Mouse (Mus musculus) lung, embryonic 16.5 days (tissue): ENCODE data around the gene Cask. TPM values are rescaled to one million over a fixed set of nuclear protein-coding genes. Genes with fewer than 3 reads are reported as not detected.
A peak's percentile ranks its signal among the peaks of the same experiment; 100 is the strongest.

Source experiments
- ATAC-seq: fragments of 200-750 bp; cut with Nextera tagmentation; 2 replicates; pipeline ENCODE4 v1.8.0; 2017; ENCODE audit warnings: low read depth, mild to moderate bottlenecking, moderate library complexity
- H3K27ac ChIP-seq: fragments of 300-500 bp; sonication (generic); 2 replicates; pipeline ENCODE4 v1.5.1; 2014; ENCODE audit warnings: mild to moderate bottlenecking, control low read depth, low read length
- H3K27me3 ChIP-seq: fragments of 300-500 bp; sonication (generic); 2 replicates; pipeline ENCODE4 v1.6.1; 2014; ENCODE audit warnings: low read depth, low read length, mixed read lengths; ENCODE audit not compliant: control insufficient read depth, insufficient read depth
- H3K36me3 ChIP-seq: fragments of 300-500 bp; sonication (generic); 2 replicates; pipeline ENCODE4 v1.6.1; 2014; ENCODE audit warnings: low read length; ENCODE audit not compliant: control insufficient read depth, insufficient read depth
- H3K4me1 ChIP-seq: fragments of 300-500 bp; sonication (generic); replicated peaks from 2 replicates; pipeline ENCODE4 v1.6.1; 2014; ENCODE audit warnings: low read length, mixed read lengths; ENCODE audit not compliant: control insufficient read depth, insufficient read depth
- H3K4me2 ChIP-seq: fragments of 300-500 bp; sonication (generic); 2 replicates; pipeline ENCODE4 v1.6.1; 2014; ENCODE audit warnings: low read depth, low read length, control low read depth
- H3K4me3 ChIP-seq: fragments of 300-500 bp; sonication (generic); 2 replicates; pipeline ENCODE4 v1.5.1; 2014; ENCODE audit warnings: mild to moderate bottlenecking, low read length, control low read depth
- H3K9ac ChIP-seq: fragments of 300-500 bp; sonication (generic); 2 replicates; pipeline ENCODE4 v1.6.1; 2014; ENCODE audit warnings: low read length, control low read depth
- H3K9me3 ChIP-seq: fragments of 300-500 bp; sonication (generic); 2 replicates; pipeline ENCODE4 v1.6.1; 2016; ENCODE audit warnings: low read length; ENCODE audit not compliant: control insufficient read depth
- WGBS: fragments of 180-500 bp; shearing (Covaris S2); extraction: QIAGEN DNeasy Blood & Tissue Kit; methylation state at CpG from one replicate; pipeline ENCODE4 v1.1.7; 2014; 5-methylcytosine and 5-hydroxymethylcytosine counted together
- polyA plus RNA-seq: library from polyadenylated mRNA; unstranded; fragments of >200 nt; fragmentation: Nextera tagmentation; extraction: Ambion mirVana; gene quantifications from 2 replicates; pipeline ENCODE4 v1.2.1, GENCODE M21; 2015

Gene Cask
- polyA plus RNA-seq, 1 experiment from 2014 or later, result 12.3 TPM

GRCm38 (mm10) chrX:13577647-13578046 lies 273.5 kb downstream of the Cask start:
- Histone ChIP-seq H3K36me3 (no peaks in the 10 kb centered on the region), H3K27me3 (no peaks in the 10 kb centered on the region), H3K4me2 (no peak overlapping the region), H3K4me3 (no peak overlapping the region), H3K4me1 (no peaks in the 10 kb centered on the region), H3K27ac (no peak overlapping the region), H3K9me3 (no peaks in the 10 kb centered on the region), H3K9ac (no peak overlapping the region)
- ATAC-seq, result no peak
- 54% methylated on average over 3 of the region's 3 CpGs for WGBS

- Histone ChIP-seq H3K9me3 (no peaks in the 10 kb centered on the region), H3K4me2 (no peak overlapping the region), H3K27me3 (no peaks in the 10 kb centered on the region), H3K4me3 (no peak overlapping the region), H3K27ac (no peak overlapping the region), H3K9ac (no peak overlapping the region), H3K36me3 (no peaks in the 10 kb centered on the region), H3K4me1 (no peaks in the 10 kb centered on the region)
- 43% methylated on average over 2 of the region's 2 CpGs for WGBS
- 0 out of 2 replicates have a peak, but pooled peaks have one; percentile 43 for ATAC-seq
These were observed 274.6 kb downstream of the Cask start for GRCm38 (mm10) chrX:13576606-13577005.

- H3K27me3 ChIP-seq, result no peaks in the 10 kb centered on the region
- WGBS, result 85% methylated on average over 3 of the region's 3 CpGs
- H3K4me2 ChIP-seq, result no peak overlapping the region
- H3K27ac ChIP-seq, result no peak overlapping the region
- no peak for ATAC-seq
- no peaks in the 10 kb centered on the region for H3K9me3 ChIP-seq
- H3K9ac ChIP-seq, result no peak overlapping the region
- H3K4me3 ChIP-seq, result no peak overlapping the region
- H3K36me3 ChIP-seq, result no peaks in the 10 kb centered on the region
- H3K4me1 ChIP-seq, result no peaks in the 10 kb centered on the region
These were observed 276.3 kb downstream of the Cask start for GRCm38 (mm10) chrX:13574872-13575271.

GRCm38 (mm10) chrX:13574298-13574697 lies 276.9 kb downstream of the Cask start:
- ATAC-seq, result no peak
- WGBS, result 69% methylated on average over 2 of the region's 2 CpGs

GRCm38 (mm10) chrX:13554504-13554903 lies 296.7 kb downstream of the Cask start:
- no peak overlapping the region for H3K27ac ChIP-seq
- no peaks in the 10 kb centered on the region for H3K4me1 ChIP-seq
- no peak overlapping the region for H3K4me2 ChIP-seq
- no peak overlapping the region for H3K4me3 ChIP-seq
- WGBS, result 82% methylated on average over 3 of the region's 3 CpGs
- no peaks in the 10 kb centered on the region for H3K9me3 ChIP-seq
- no peak for ATAC-seq
- H3K27me3 ChIP-seq, result no peaks in the 10 kb centered on the region; the same call in 1 of the 2 replicates
- no peak overlapping the region for H3K9ac ChIP-seq
- no peaks in the 10 kb centered on the region for H3K36me3 ChIP-seq

More at GRCm38 (mm10) chrX:13574298-13574697, 276.9 kb downstream of the Cask start:
- H3K4me1 ChIP-seq, result no peaks in the 10 kb centered on the region
- no peaks in the 10 kb centered on the region for H3K9me3 ChIP-seq
- no peak overlapping the region for H3K4me2 ChIP-seq
- H3K27me3 ChIP-seq, result no peaks in the 10 kb centered on the region
- no peaks in the 10 kb centered on the region for H3K36me3 ChIP-seq
- no peak overlapping the region for H3K4me3 ChIP-seq
- H3K27ac ChIP-seq, result no peak overlapping the region
- no peak overlapping the region for H3K9ac ChIP-seq

GRCm38 (mm10) chrX:13552288-13552687 lies 298.9 kb downstream of the Cask start:
- no peak overlapping the region for H3K4me3 ChIP-seq
- H3K4me2 ChIP-seq, result no peak overlapping the region
- no peak overlapping the region for H3K9ac ChIP-seq
- H3K9me3 ChIP-seq, result no peaks in the 10 kb centered on the region
- no peaks in the 10 kb centered on the region for H3K4me1 ChIP-seq
- no peaks in the 10 kb centered on the region for H3K36me3 ChIP-seq
- no peak for ATAC-seq
- no peak overlapping the region; the same call in 1 of the 2 replicates for H3K27ac ChIP-seq
- WGBS, result 61% methylated on average over 2 of the region's 2 CpGs
- no peaks in the 10 kb centered on the region; the same call in 1 of the 2 replicates for H3K27me3 ChIP-seq

GRCm38 (mm10) chrX:13551566-13551965 lies 299.6 kb downstream of the Cask start:
- no peaks in the 10 kb centered on the region for H3K36me3 ChIP-seq
- H3K9me3 ChIP-seq, result no peaks in the 10 kb centered on the region
- no peak overlapping the region for H3K27ac ChIP-seq
- no peaks in the 10 kb centered on the region for H3K4me1 ChIP-seq
- WGBS, result 49% methylated on average over 4 of the region's 4 CpGs
- 0 out of 2 replicates have a peak, but pooled peaks have one; percentile 20 for ATAC-seq
- H3K4me3 ChIP-seq, result no peak overlapping the region
- no peak overlapping the region for H3K4me2 ChIP-seq
- H3K9ac ChIP-seq, result no peak overlapping the region
- H3K27me3 ChIP-seq, result no peaks in the 10 kb centered on the region; the same call in 1 of the 2 replicates

- Histone ChIP-seq H3K9me3 (no peaks in the 10 kb centered on the region), H3K36me3 (no peaks in the 10 kb centered on the region), H3K4me2 (no peak overlapping the region), H3K9ac (no peak overlapping the region), H3K27ac (no peak overlapping the region), H3K4me1 (no peaks in the 10 kb centered on the region), H3K4me3 (no peak overlapping the region), H3K27me3 (no peaks in the 10 kb centered on the region; the same call in 1 of the 2 replicates)
- no peak for ATAC-seq
- 73% methylated on average over 4 of the region's 4 CpGs for WGBS
These were observed 302.1 kb downstream of the Cask start for GRCm38 (mm10) chrX:13549100-13549499.

GRCm38 (mm10) chrX:13521288-13521687 lies 329.9 kb downstream of the Cask start:
- peaks cover 2% of the 10 kb centered on the region; the same call in 1 of the 2 replicates for H3K27me3 ChIP-seq
- WGBS, result 91% methylated on average over 8 of the region's 8 CpGs
- no peak overlapping the region for H3K27ac ChIP-seq
- H3K4me3 ChIP-seq, result no peak overlapping the region
- ATAC-seq, result no peak
- H3K9me3 ChIP-seq, result no peaks in the 10 kb centered on the region
- H3K36me3 ChIP-seq, result no peaks in the 10 kb centered on the region
- H3K9ac ChIP-seq, result no peak overlapping the region
- no peaks in the 10 kb centered on the region for H3K4me1 ChIP-seq
- no peak overlapping the region for H3K4me2 ChIP-seq

GRCm38 (mm10) chrX:13520566-13520965 lies 330.6 kb downstream of the Cask start:
- no peak for ATAC-seq
- H3K27me3 ChIP-seq, result peaks cover 2% of the 10 kb centered on the region; the same call in 1 of the 2 replicates
- H3K4me1 ChIP-seq, result no peaks in the 10 kb centered on the region
- no peak overlapping the region for H3K4me2 ChIP-seq
- 83% methylated on average over 4 of the region's 4 CpGs for whole genome bisulfite sequencing
- no peaks in the 10 kb centered on the region for H3K36me3 ChIP-seq
- no peak overlapping the region for H3K4me3 ChIP-seq
- H3K9me3 ChIP-seq, result no peaks in the 10 kb centered on the region
- no peak overlapping the region for H3K27ac ChIP-seq
- no peak overlapping the region for H3K9ac ChIP-seq
